Mouse (Mus musculus) CD8-positive naive resting alpha-beta T cell, adult 2 months (primary cell): ENCODE results near the gene Gm20481.
"Not testable (repeated sequence)": the region's sequence is repeated elsewhere in the genome, so short reads cannot be mapped to it uniquely, and the experiment has no call there.

Experiments used
- DNase-seq, 2 experiments: peaks; one replicate each; pipeline ENCODE4 v3.0.0; 2022; ENCODE audit warnings: low read depth in 2 of 2, low spot score in 2 of 2

Gene Gm20481

GRCm38 (mm10) chr17:34975581-34976492 lies 6.1 kb downstream of the Gm20481 start:
- DNase-seq, result no peak

- DNase-seq, result no peak
Measured at GRCm38 (mm10) chr17:34977000-34977399, 7.3 kb downstream of the Gm20481 start.

GRCm38 (mm10) chr17:34978239-34978638 lies 8.5 kb downstream of the Gm20481 start:
- no peak for DNase-seq

DNA sequence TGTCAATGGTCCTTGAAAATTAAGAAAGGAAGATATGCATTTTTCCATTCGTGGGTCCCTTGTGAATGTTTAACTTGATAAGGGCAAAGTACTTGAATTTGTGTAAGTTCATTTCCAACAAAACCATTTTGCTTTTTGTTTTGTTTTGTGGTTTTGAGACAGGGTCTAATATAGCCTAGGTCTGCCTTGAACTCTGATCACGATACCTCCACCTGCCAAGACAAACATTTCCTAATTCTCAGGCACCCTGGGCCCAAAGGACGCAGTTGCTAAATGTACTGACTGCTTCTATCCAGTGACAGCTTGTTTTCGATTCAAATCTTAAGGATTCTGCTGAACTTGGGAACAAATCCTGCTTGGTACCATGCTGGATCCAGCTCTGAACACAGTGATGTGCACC lies 9.9 kb downstream of the Gm20481 start:
- no peak for DNase-seq

- DNase-seq, result peak; percentile 30 to 51
Measured at GRCm38 (mm10) chr17:34980655-34981054, 10.9 kb downstream of the Gm20481 start.

DNA sequence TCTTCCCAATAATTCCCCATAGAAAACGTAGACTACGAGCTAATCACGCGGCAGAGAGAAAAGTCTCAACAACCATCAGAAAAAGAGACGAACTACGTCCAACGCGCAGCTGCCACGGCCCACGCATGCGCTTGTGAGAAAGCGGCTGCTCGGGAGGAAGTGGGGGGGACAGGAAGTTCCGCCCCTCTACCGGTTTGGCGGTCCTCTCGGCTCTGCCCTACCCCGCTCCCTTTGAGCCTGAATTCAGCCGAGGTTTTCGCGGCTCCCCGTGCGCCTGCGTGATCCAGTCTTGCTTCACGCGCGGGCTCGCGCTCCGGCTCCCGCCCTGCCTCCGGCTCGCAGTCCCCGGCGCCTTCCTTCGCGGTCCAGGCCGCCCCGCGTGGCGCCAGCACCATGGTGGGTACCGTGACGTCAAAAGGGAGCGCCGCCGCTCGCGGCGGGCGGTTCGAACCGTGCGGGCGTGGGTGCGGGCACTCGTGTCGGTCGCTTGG lies 12.0 kb downstream of the Gm20481 start, which contains the start of gene Lsm2:
Lsm2 (plus strand) TSS at position 173 of the 491 bp plus-strand sequence.
- DNase-seq, result peak; percentile 87 to 89

GRCm38 (mm10) chr17:34982328-34982727 lies 12.6 kb downstream of the Gm20481 start:
- DNase-seq, result no peak

DNA sequence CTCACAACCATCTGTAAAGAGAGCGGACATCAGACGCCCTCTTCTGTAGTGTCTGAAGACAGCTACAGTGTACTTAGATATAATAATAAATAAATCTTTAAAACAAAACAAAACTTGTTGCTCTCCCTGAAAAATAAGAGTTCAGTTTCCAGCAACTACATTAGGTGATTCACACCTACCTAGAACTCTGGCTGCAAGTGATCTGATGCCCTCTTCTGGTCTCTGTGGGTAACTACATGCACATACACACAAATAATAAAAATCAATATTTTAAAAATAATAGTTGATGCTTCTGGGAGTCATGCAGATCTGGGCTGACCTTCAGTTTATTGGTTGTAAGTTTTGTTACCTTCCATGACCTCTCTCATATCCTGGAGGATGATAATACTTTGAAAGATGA lies 14.5 kb downstream of the Gm20481 start:
- DNase-seq, result peak in 1 of 2 experiments; percentile 37

GRCm38 (mm10) chr17:34994751-34995150 lies 25.0 kb downstream of the Gm20481 start:
- DNase-seq, result no peak

- DNase-seq, result not testable (repeated sequence)
Measured at GRCm38 (mm10) chr17:34995192-34995591, 25.5 kb downstream of the Gm20481 start.

GRCm38 (mm10) chr17:34995927-34996326 lies 26.2 kb downstream of the Gm20481 start:
- not testable (repeated sequence) for DNase-seq

- DNase-seq, result no peak
Measured at GRCm38 (mm10) chr17:34996411-34997141, 26.9 kb downstream of the Gm20481 start.

GRCm38 (mm10) chr17:34997142-34997483 lies 27.4 kb downstream of the Gm20481 start:
- DNase-seq, result no peak

- no peak for DNase-seq
Measured at GRCm38 (mm10) chr17:34998526-34999430, 29.1 kb downstream of the Gm20481 start.

GRCm38 (mm10) chr17:34999871-35000716 lies 30.4 kb downstream of the Gm20481 start:
- DNase-seq, result peak in 1 of 2 experiments; percentile 20

DNA sequence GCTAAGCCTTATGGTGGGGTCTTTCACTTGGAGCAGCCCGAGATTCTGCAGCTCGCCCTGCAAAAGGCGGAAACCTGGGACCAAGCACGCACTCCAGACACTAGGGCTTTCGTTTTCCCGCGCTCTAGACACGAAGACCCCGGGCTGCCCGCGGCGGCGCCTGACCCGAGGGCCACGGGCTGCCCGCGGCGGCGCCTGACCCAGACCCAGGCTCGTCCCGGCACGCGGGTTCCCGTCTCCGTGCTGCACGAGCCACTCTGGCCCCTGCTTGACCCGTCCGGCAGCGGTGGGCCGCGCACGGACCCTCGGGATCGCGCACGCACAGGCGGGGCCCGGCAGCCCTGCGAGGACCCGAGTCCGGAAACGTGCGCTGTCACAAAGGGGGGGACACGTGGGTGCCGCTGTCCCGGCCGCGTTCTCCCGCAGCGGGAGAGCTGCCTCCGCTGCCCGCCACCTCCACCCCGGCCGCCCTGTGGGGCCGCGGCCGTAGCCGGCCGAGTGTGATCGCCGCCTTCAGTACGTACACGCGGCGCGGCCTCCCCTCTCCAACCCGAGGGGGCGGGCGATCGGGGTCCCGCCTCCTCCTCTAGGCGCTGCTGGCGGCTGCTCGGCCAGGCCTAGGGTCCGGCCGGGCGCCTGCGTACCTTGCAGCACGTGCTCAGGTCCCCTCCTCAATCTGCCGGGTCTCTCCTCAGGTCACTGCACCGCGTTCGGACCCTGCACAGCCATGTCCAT lies 31.2 kb downstream of the Gm20481 start, which contains the start of gene Vars:
Vars (plus strand) TSS at position 271 of the 735 bp plus-strand sequence.
- DNase-seq, result peak; percentile 79 to 86

GRCm38 (mm10) chr17:35001452-35002152 lies 31.9 kb downstream of the Gm20481 start:
- DNase-seq, result peak; percentile 26 to 43

DNA sequence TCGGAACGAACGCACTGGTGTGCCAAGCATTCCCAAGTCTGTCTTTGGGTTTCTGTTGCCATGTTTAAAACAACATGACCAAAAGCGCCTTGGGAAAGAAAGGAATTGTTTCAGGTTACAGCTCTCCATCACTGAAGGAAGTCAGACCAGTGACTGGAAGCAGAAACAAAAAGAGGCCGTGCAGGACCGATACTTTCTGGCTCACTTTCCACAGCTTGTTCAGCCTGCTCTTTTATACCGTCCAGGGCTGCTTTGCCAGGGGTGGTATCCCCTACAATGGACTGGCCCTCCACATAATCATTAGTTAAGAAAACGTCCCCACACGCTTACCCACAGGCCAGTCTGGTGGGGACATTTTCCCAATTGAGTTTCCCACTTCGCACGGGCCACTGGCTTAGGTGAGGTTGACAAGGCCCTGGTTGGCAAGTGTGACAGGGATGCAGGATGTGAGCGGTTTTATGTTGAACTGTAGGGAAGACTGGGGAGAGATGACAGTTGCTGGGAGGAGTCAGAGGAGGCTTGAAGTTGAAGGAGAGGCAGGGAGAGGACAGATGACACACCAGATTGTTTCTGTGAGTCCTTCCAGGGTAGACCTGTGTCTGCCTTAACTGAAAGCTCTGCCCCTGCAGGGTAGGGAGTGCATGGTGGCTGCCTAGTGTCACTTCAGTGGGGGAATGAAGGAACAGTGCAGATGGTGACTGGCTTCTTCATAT lies 32.6 kb downstream of the Gm20481 start:
- no peak for DNase-seq
